Mouse (Mus musculus): ENCODE measurements around the gene Pot1a.

DNA sequence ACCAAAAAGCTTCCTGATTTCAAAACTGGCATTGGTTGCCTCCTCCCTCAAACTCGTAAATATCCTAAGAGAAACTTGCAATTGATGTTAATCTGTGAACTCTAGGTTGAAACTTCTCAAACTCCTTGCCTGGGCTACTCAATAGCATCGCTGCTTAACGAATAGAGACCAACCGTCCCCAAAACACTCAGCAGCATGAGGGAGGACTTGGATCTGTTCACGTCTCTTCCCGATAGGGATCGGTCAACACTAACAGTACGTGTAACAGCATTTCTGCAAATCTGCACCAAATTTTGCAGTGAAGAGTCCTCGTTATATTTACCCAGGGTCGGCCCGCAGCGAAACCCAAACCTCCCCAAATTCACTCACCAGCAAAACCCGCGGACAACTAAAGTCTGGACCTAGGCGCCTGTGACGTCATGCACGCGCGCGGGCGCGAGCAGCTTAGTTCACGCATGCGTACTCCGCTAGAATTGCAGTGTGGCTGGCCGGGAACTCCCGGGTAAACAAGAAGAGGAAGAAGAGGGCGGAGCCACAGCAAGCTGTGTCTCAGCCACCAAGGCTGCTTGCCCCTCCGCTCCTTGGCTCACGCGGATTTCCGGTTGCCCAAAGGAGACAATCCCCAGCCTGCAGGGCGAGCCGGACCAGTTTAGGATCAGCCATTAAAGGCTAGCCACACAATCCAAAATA, at the start of gene Pot1a:
- TF ChIP-seq CTCF (IDR thresholded peaks at IDR 0.05; ENCODE audit: borderline replicate concordance, insufficient read depth, low read length) (no peak), POLR2A (IDR thresholded peaks at IDR 0.05; ENCODE audit: low read depth, low read length) (peak; percentile 88)
